Mouse (Mus musculus): ENCODE data around the gene Slc35e1.

DNA sequence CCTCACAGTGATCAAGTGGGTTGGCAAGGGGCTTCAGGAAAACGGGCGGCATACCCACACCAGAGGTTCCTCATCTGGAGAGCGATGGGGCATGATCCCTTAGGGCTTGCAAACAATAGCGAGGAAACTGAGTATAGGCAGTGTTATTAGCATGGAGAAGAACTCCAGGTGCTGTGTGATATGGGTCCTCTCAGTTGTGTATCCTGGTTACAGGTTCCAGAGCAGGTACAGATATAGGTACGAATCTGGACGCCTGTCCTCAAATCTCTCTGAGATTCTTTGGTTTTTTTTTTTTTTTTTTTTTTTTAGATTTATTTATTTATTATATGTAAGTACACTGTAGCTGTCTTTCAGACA is 48.4 kb downstream of the Slc35e1 start:
- TF ChIP-seq MAX (IDR thresholded peaks at IDR 0.05; ENCODE audit: low read length) (no peak), POLR2A (IDR thresholded peaks at IDR 0.05; ENCODE audit: control insufficient read depth in 1 of 2, insufficient read depth in 1 of 2, low read depth in 1 of 2, low read length in 2 of 2, poor library complexity in 1 of 2) (no peak)

Measured in MEL (cell line).